Mouse (Mus musculus): Measurements from ENCODE around the gene Txnrd2.

- TF ChIP-seq ZNF384 (IDR thresholded peaks at IDR 0.05; ENCODE audit: low read depth, low read length) (no peak), CHD2 (IDR thresholded peaks at IDR 0.05; ENCODE audit: low read depth, low read length) (no peak), ZC3H11A (IDR thresholded peaks at IDR 0.05; ENCODE audit: borderline replicate concordance, low read depth, low read length) (no peak)
These were observed 30.6 kb upstream of the Txnrd2 start for GRCm38 (mm10) chr16:18395620-18396036.

Measured in ES-E14 (cell line).